Mouse (Mus musculus) activated CD4-positive, CD25-positive, alpha-beta regulatory T cell, adult 4 months (primary cell): ENCODE measurements around the gene Prpsap2. TPM values are rescaled to one million over a fixed set of nuclear protein-coding genes. Genes with fewer than 3 reads are reported as not detected.
"Not testable (repeated sequence)": the region's sequence is repeated elsewhere in the genome, so short reads cannot be mapped to it uniquely, and the experiment has no call there.

Experiments
- ATAC-seq: one replicate; pipeline ENCODE4 v1.8.0; 2017
- polyA plus RNA-seq, 2 experiments: library from polyadenylated mRNA; unstranded; fragments of 100-300 nt; shearing (Covaris generic); gene quantifications; one replicate each; pipeline ENCODE4 v1.2.1; 2017

Prpsap2 gene
- polyA plus RNA-seq = 10 to 100 TPM; 19.6 to 28.4 TPM

GRCm38 (mm10) chr11:61761584-61762407 is at the start of gene Prpsap2:
TSS of gene Prpsap2 (minus strand) at chr11:61762088.
- ATAC-seq = peak; percentile 90

GRCm38 (mm10) chr11:61809793-61810192 is 47.9 kb upstream of the Prpsap2 start:
- no peak for ATAC-seq

GRCm38 (mm10) chr11:61808551-61809117 is 46.7 kb upstream of the Prpsap2 start:
- ATAC-seq = no peak

GRCm38 (mm10) chr11:61793441-61793840 is 31.6 kb upstream of the Prpsap2 start:
- no peak for ATAC-seq

- ATAC-seq = no peak
These were observed 26.7 kb upstream of the Prpsap2 start for GRCm38 (mm10) chr11:61788550-61788949.

GRCm38 (mm10) chr11:61782526-61782925 is 20.6 kb upstream of the Prpsap2 start:
- not testable (repeated sequence) for ATAC-seq

GRCm38 (mm10) chr11:61774551-61775149 is 12.8 kb upstream of the Prpsap2 start:
- no peak for ATAC-seq

GRCm38 (mm10) chr11:61760518-61760917 is 1.4 kb downstream of the Prpsap2 start:
- ATAC-seq = no peak

- ATAC-seq = no peak
These were observed 4.7 kb downstream of the Prpsap2 start for GRCm38 (mm10) chr11:61757151-61757550.

- ATAC-seq = peak; percentile 32
These were observed 10.3 kb downstream of the Prpsap2 start for GRCm38 (mm10) chr11:61751612-61752011.

GRCm38 (mm10) chr11:61747161-61747560 is 14.7 kb downstream of the Prpsap2 start:
- no peak for ATAC-seq

GRCm38 (mm10) chr11:61745781-61746180 is 16.1 kb downstream of the Prpsap2 start:
- ATAC-seq = no peak

- ATAC-seq = no peak
These were observed 17.4 kb downstream of the Prpsap2 start for GRCm38 (mm10) chr11:61744460-61744859.

GRCm38 (mm10) chr11:61743768-61744167 is 18.1 kb downstream of the Prpsap2 start:
- ATAC-seq = no peak

GRCm38 (mm10) chr11:61740500-61740899 is 21.4 kb downstream of the Prpsap2 start:
- no peak for ATAC-seq

- ATAC-seq = no peak
These were observed 24.6 kb downstream of the Prpsap2 start for GRCm38 (mm10) chr11:61737290-61737689.

- no peak for ATAC-seq
These were observed 29.2 kb downstream of the Prpsap2 start for GRCm38 (mm10) chr11:61732672-61733071.

GRCm38 (mm10) chr11:61728037-61728436 is 33.9 kb downstream of the Prpsap2 start:
- no peak for ATAC-seq

- no peak for ATAC-seq
These were observed 39.8 kb downstream of the Prpsap2 start for GRCm38 (mm10) chr11:61722077-61722476.

- ATAC-seq = no peak
These were observed 41.3 kb downstream of the Prpsap2 start, which contains the start of gene Slc5a10 for GRCm38 (mm10) chr11:61720636-61721035. TSS of gene Slc5a10 (minus strand) at chr11:61720826.

GRCm38 (mm10) chr11:61719826-61720225 is 42.1 kb downstream of the Prpsap2 start:
- ATAC-seq = no peak

- ATAC-seq = no peak
These were observed 42.5 kb downstream of the Prpsap2 start for GRCm38 (mm10) chr11:61719387-61719786.

- ATAC-seq = no peak
These were observed 43.9 kb downstream of the Prpsap2 start for GRCm38 (mm10) chr11:61717990-61718389.

- ATAC-seq = no peak
These were observed 46.8 kb downstream of the Prpsap2 start for GRCm38 (mm10) chr11:61715130-61715529.
